Mouse (Mus musculus): Measurements from ENCODE around the gene Mr1.

- no peak for TF ChIP-seq GATA1 (IDR thresholded peaks at IDR 0.05; ENCODE audit: borderline replicate concordance, low read length)
- TF ChIP-seq CTCF (IDR thresholded peaks at IDR 0.05; ENCODE audit: low read depth, low read length) = no peak
- no peak for TF ChIP-seq TAL1 (conservative IDR thresholded peaks at IDR 0.05; ENCODE audit: low read depth, low read length)
- 0 out of 2 replicates have a peak, but pooled peaks have one; percentile 53 for TF ChIP-seq POLR2AphosphoS5 (IDR thresholded peaks at IDR 0.05; ENCODE audit: insufficient replicate concordance, low read depth, low read length)
These were observed 33.7 kb downstream of the Mr1 start for GRCm38 (mm10) chr1:155112875-155113274.

Data from G1E (cell line).